Comparison of ENCODE assay signal across 8 mouse cellular contexts in genomic region chr14:56885986-56886593, GRCm38 (mm10). TPM values are rescaled to one million over a fixed set of nuclear protein-coding genes. Genes with fewer than 3 reads are reported as not detected.
DNase-seq lines count a peak whose midpoint lies in the region; ATAC-seq lines count a peak whose summit lies in the region.
"Not testable (repeated sequence)": the region's sequence is repeated elsewhere in the genome, so short reads cannot be mapped to it uniquely, and the experiment has no call there.

No protein-coding gene starts in this region.

- H3K9me3 ChIP-seq in hindbrain, embryonic 14.5 days (ENCODE audit: control insufficient read depth, low read length): not testable (repeated sequence)

- H3K4me3 ChIP-seq in hindbrain, embryonic 14.5 days (replicated peaks; ENCODE audit: low read length): peak overlapping the region; percentile 54

- WGBS in hindbrain, embryonic 14.5 days: 0% methylated on average over 40 of the region's 69 CpGs

- DNase-seq in R1 (ENCODE audit: low read depth, low spot score): peak; percentile 79
- DNase-seq in cerebellum, postnatal 25 days: peak; percentile 85 to 88
- peak; percentile 53 to 54 for DNase-seq in frontal cortex, postnatal 25 days (ENCODE audit: low spot score in 2 of 2)
- peak; percentile 76 for DNase-seq in hindbrain, embryonic 14.5 days (ENCODE audit: low spot score)
- DNase-seq in left cerebral cortex, adult 11 months (ENCODE audit: low spot score): peak; percentile 58
- peak; percentile 82 for DNase-seq in lung, postnatal 36 days
- peak; percentile 93 for DNase-seq in retina, postnatal 1 day
- DNase-seq in thymus, postnatal 4 days: peak; percentile 81

- peak overlapping the region; percentile 94 for H3K27ac ChIP-seq in hindbrain, embryonic 14.5 days

- peaks cover 26% of the 10 kb centered on the region for H3K4me1 ChIP-seq in hindbrain, embryonic 14.5 days (replicated peaks; ENCODE audit: control insufficient read depth, insufficient read depth, low read length)

- H3K9ac ChIP-seq in hindbrain, embryonic 14.5 days: peak overlapping the region; percentile 70

- ATAC-seq in hindbrain, embryonic 14.5 days (ENCODE audit: low FRiP score): peak; percentile 97

- H3K4me2 ChIP-seq in hindbrain, embryonic 14.5 days (replicated peaks): peak overlapping the region; percentile 67

- not testable (repeated sequence) for H3K36me3 ChIP-seq in hindbrain, embryonic 14.5 days (replicated peaks; ENCODE audit: control insufficient read depth, insufficient read depth)

- not testable (repeated sequence) for H3K27me3 ChIP-seq in hindbrain, embryonic 14.5 days (ENCODE audit: control insufficient read depth, insufficient read depth, low read length)

RNA-seq across cellular contexts. Expression of gene Zmym2, which starts 0.4 kb away (rescaled TPM):
- 53.0 and 60.8 TPM in 2 replicates for polyA plus RNA-seq in hindbrain, embryonic 14.5 days (2014; fragmentation: Nextera tagmentation; extraction: Ambion mirVana)

Comparison
In these comparisons a context has a peak if more than half of its experiments do, and no peak if none do; other contexts are left out.
1. Peak in every context shown above with its lines: DNase-seq, ATAC-seq, H3K4me3 ChIP-seq and H3K27ac ChIP-seq.